Mouse (Mus musculus) midbrain, embryonic 16.5 days (tissue): Measurements from ENCODE around the gene Msi1. TPM values are rescaled to one million over a fixed set of nuclear protein-coding genes. Genes with fewer than 3 reads are reported as not detected.

ENCODE experiments used
- ATAC-seq: fragments of 200-750 bp; cut with Nextera tagmentation; 2 replicates; pipeline ENCODE4 v1.8.0; 2017; ENCODE audit warnings: moderate TSS enrichment
- H3K27ac ChIP-seq: fragments of 300-500 bp; sonication (generic); 2 replicates; pipeline ENCODE4 v1.5.1; 2014; ENCODE audit warnings: mild to moderate bottlenecking, low read length, mixed read lengths
- H3K27me3 ChIP-seq: fragments of 300-500 bp; sonication (generic); 2 replicates; pipeline ENCODE4 v1.6.1; 2014; ENCODE audit warnings: low read depth, low read length, mixed read lengths; ENCODE audit not compliant: control insufficient read depth, insufficient read depth
- H3K36me3 ChIP-seq: fragments of 300-500 bp; sonication (generic); 2 replicates; pipeline ENCODE4 v1.6.1; 2014; ENCODE audit warnings: mild to moderate bottlenecking, low read length, moderate library complexity, mixed read lengths; ENCODE audit not compliant: control insufficient read depth, insufficient read depth
- H3K4me1 ChIP-seq: fragments of 300-500 bp; sonication (generic); 2 replicates; pipeline ENCODE4 v1.6.1; 2014; ENCODE audit warnings: mild to moderate bottlenecking, low read length, mixed read lengths; ENCODE audit not compliant: control insufficient read depth, insufficient read depth
- H3K4me2 ChIP-seq: fragments of 300-500 bp; sonication (generic); 2 replicates; pipeline ENCODE4 v1.6.1; 2014; ENCODE audit warnings: mild to moderate bottlenecking, low read length, mixed read lengths
- H3K4me3 ChIP-seq: fragments of 300-500 bp; sonication (generic); 2 replicates; pipeline ENCODE4 v1.5.1; 2014; ENCODE audit warnings: low read depth, mild to moderate bottlenecking, low read length, moderate library complexity, mixed read lengths
- H3K9ac ChIP-seq: fragments of 300-500 bp; sonication (generic); 2 replicates; pipeline ENCODE4 v1.6.1; 2014; ENCODE audit warnings: low read depth, low read length, mixed read lengths
- H3K9me3 ChIP-seq: fragments of 300-500 bp; sonication (generic); replicated peaks from 2 replicates; pipeline ENCODE4 v1.6.1; 2014; ENCODE audit warnings: mild to moderate bottlenecking, low read length, mixed read lengths; ENCODE audit not compliant: control insufficient read depth, poor library complexity, severe bottlenecking
- WGBS: fragments of 180-500 bp; shearing (Covaris S2); extraction: QIAGEN DNeasy Blood & Tissue Kit; methylation state at CpG from one replicate; pipeline ENCODE4 v1.1.7; 2014; 5-methylcytosine and 5-hydroxymethylcytosine counted together
- polyA plus RNA-seq: library from polyadenylated mRNA; unstranded; fragments of >200 nt; fragmentation: Nextera tagmentation; extraction: Ambion mirVana; gene quantifications from 2 replicates; pipeline ENCODE4 v1.2.1, GENCODE M21; 2015

Gene Msi1
- polyA plus RNA-seq, 1 experiment from 2014 or later, result 47.9 TPM

- ATAC-seq, result no peak
- no peak overlapping the region for H3K27ac ChIP-seq
- peaks cover 26% of the 10 kb centered on the region for H3K36me3 ChIP-seq
- H3K9ac ChIP-seq, result no peak overlapping the region
- H3K27me3 ChIP-seq, result no peaks in the 10 kb centered on the region
- H3K4me1 ChIP-seq, result no peaks in the 10 kb centered on the region
- H3K9me3 ChIP-seq, result no peaks in the 10 kb centered on the region
- H3K4me3 ChIP-seq, result no peak overlapping the region
- 92% methylated on average over 27 of the region's 27 CpGs for WGBS
- H3K4me2 ChIP-seq, result no peak overlapping the region
Observed at GRCm38 (mm10) chr5:115450410-115451317, 21.3 kb downstream of the Msi1 start.

- no peak overlapping the region for H3K4me2 ChIP-seq
- no peak overlapping the region for H3K27ac ChIP-seq
- H3K4me3 ChIP-seq, result no peak overlapping the region
- ATAC-seq, result peak; percentile 50; the same call in 1 of the 2 replicates
- no peaks in the 10 kb centered on the region for H3K9me3 ChIP-seq
- no peak overlapping the region for H3K9ac ChIP-seq
- 76% methylated on average over 12 of the region's 12 CpGs for WGBS
- H3K4me1 ChIP-seq, result no peaks in the 10 kb centered on the region
- no peaks in the 10 kb centered on the region for H3K27me3 ChIP-seq
- H3K36me3 ChIP-seq, result peaks cover 15% of the 10 kb centered on the region
Observed at GRCm38 (mm10) chr5:115454422-115455090, 25.2 kb downstream of the Msi1 start.

DNA sequence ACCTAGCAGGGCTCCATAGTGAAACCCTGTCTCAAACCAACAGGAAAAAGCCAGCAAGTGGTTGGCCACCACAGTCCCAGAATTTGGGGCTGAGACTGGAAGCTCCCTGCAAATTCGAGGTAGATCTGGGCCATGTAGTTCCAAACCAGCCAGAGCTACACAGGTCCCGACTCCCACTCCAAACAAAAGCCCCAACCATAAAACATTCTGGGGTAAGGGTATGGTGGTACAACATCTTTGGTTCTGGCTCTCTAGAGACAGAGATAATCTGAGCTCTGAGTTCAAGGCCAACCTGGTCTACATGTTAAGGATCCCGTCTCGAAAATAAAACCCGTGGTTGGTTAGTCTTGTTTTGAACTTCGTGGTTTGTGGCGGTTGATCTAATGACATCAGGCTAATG lies 26.4 kb downstream of the Msi1 start:
- Histone ChIP-seq H3K27ac (no peak overlapping the region), H3K4me3 (no peak overlapping the region), H3K4me2 (no peak overlapping the region), H3K9me3 (no peaks in the 10 kb centered on the region), H3K9ac (no peak overlapping the region), H3K36me3 (peaks cover 13% of the 10 kb centered on the region), H3K4me1 (no peaks in the 10 kb centered on the region), H3K27me3 (no peaks in the 10 kb centered on the region)
- ATAC-seq, result no peak
- 86% methylated on average over 7 of the region's 7 CpGs for WGBS

GRCm38 (mm10) chr5:115458918-115459317 lies 29.5 kb downstream of the Msi1 start:
- ATAC-seq, result no peak

DNA sequence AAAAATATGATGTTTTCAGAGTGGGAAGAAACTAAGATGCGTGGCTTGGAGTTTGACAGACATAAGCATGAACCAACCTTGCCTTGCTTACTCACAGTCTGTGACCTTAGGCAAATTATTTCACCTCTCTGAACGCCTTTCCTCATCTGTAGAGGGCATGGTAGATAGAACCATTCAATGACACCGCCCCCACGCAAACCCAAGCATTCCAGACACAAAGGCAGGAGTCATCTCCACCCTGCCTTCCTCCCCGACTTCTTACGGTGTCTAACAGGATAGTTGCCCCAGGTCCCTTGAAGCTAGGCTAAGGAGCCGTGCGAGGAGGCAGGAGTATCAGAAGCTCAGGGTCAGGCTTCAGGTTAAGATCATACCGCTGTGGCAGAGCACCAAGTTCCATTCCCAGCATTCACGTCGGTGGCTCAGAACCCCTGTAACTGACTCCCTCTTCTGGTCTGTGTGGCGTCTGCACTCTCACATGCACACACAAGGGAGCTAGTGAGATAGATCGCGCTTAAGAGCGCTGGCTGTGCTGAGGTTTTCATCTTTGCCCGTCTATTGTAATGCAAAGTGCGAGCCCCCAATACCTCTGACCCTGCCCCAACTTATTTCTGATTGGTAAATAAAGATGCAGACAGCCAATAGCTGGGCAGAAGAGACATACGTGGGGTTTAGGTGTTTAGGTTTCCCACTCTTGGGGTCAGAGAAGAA lies 35.2 kb downstream of the Msi1 start:
- no peak overlapping the region for H3K9ac ChIP-seq
- no peak for ATAC-seq
- no peak overlapping the region for H3K4me3 ChIP-seq
- no peak overlapping the region for H3K27ac ChIP-seq
- H3K27me3 ChIP-seq, result no peaks in the 10 kb centered on the region
- 81% methylated on average over 18 of the region's 18 CpGs for WGBS
- no peaks in the 10 kb centered on the region for H3K4me1 ChIP-seq
- no peaks in the 10 kb centered on the region for H3K36me3 ChIP-seq
- no peaks in the 10 kb centered on the region for H3K9me3 ChIP-seq
- H3K4me2 ChIP-seq, result no peak overlapping the region

More at GRCm38 (mm10) chr5:115458918-115459317, 29.5 kb downstream of the Msi1 start:
- no peak overlapping the region for H3K4me2 ChIP-seq
- 73% methylated on average over 13 of the region's 13 CpGs for WGBS
- H3K4me3 ChIP-seq, result no peak overlapping the region
- H3K27me3 ChIP-seq, result no peaks in the 10 kb centered on the region
- no peak overlapping the region for H3K27ac ChIP-seq
- H3K36me3 ChIP-seq, result no peaks in the 10 kb centered on the region
- H3K9me3 ChIP-seq, result no peaks in the 10 kb centered on the region
- no peak overlapping the region for H3K9ac ChIP-seq
- no peaks in the 10 kb centered on the region for H3K4me1 ChIP-seq

DNA sequence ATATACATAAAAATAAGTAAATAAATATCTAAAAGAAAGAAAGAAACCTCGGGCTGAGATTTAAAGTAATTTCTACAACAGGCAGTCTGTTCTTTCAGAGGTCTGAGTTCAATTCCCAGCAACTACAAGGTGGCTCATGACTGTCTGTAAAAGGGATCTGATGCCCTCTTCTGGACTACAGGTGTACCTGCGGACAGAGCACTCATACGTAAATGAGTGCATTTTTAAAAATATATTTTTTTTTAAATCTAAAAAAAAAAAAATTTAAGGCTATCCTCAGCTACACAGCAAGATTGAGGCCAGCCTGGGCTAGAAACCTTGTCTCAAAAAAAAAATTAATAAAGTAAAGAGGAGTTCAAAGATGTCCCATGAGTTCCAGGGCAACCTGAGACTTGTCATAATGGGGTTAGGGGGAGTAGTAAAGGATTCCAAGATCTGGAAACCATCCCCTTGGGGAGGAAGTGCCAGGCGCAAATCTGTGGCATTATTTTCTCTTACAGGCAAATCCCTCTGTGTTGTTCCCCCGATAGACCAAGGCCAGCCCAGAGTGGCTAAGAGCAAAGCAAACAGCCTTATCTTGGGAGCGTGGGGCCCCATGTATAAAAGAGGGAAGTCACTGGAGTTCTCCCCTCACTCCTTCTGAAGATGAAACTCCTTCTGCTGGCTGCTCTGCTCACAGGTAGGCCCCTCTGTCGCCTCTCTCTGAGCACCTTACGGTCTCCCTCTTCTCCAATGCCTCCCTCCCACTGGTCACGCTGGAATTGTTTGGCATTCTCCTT lies 36.4 kb downstream of the Msi1 start, which contains the start of gene Pla2g1b:
Gene Pla2g1b (plus strand): TSS at position 621 of the 779 bp plus-strand sequence.
- 43% methylated on average over 9 of the region's 9 CpGs for WGBS
- H3K36me3 ChIP-seq, result no peaks in the 10 kb centered on the region
- H3K9me3 ChIP-seq, result no peaks in the 10 kb centered on the region
- no peak within 1 kb of the TSS for H3K4me2 ChIP-seq
- no peak for ATAC-seq
- H3K27ac ChIP-seq, result no peak within 1 kb of the TSS
- no peaks in the 10 kb centered on the region for H3K4me1 ChIP-seq
- H3K9ac ChIP-seq, result no peak within 1 kb of the TSS
- H3K4me3 ChIP-seq, result no peak within 1 kb of the TSS
- no peaks in the 10 kb centered on the region for H3K27me3 ChIP-seq

- no peak overlapping the region for H3K4me2 ChIP-seq
- no peak overlapping the region for H3K27ac ChIP-seq
- 77% methylated on average over 6 of the region's 6 CpGs for WGBS
- H3K4me1 ChIP-seq, result no peaks in the 10 kb centered on the region
- no peak overlapping the region for H3K9ac ChIP-seq
- no peaks in the 10 kb centered on the region for H3K9me3 ChIP-seq
- no peak for ATAC-seq
- no peaks in the 10 kb centered on the region for H3K27me3 ChIP-seq
- no peak overlapping the region for H3K4me3 ChIP-seq
- no peaks in the 10 kb centered on the region for H3K36me3 ChIP-seq
Observed at GRCm38 (mm10) chr5:115469791-115470190, 40.4 kb downstream of the Msi1 start.

- Histone ChIP-seq H3K9me3 (no peaks in the 10 kb centered on the region), H3K4me1 (peaks cover 6% of the 10 kb centered on the region; the same call in 1 of the 2 replicates), H3K27ac (no peak overlapping the region), H3K36me3 (no peaks in the 10 kb centered on the region), H3K4me3 (no peak overlapping the region), H3K4me2 (no peak overlapping the region), H3K9ac (no peak overlapping the region), H3K27me3 (no peaks in the 10 kb centered on the region)
- no peak for ATAC-seq
- 39% methylated on average over 20 of the region's 20 CpGs for WGBS
Observed at GRCm38 (mm10) chr5:115470766-115471531, 41.5 kb downstream of the Msi1 start.
